Mouse (Mus musculus) lung, adult 2 months (tissue): ENCODE data around the gene F8a.

Source experiments
- CTCF ChIP-seq: fragments of 200-500 bp; IDR thresholded peaks from 2 replicates; pipeline ENCODE4 v1.5.1; 2011; ENCODE audit warnings: mild to moderate bottlenecking, low read length, control low read depth; ENCODE audit not compliant: insufficient read depth
- POLR2A ChIP-seq: fragments of 200-500 bp; IDR thresholded peaks from 2 replicates; pipeline ENCODE4 v1.6.1; 2011; ENCODE audit warnings: low read depth, mild to moderate bottlenecking, control low read depth, low read length, borderline replicate concordance; ENCODE audit errors: extremely low read depth

DNA sequence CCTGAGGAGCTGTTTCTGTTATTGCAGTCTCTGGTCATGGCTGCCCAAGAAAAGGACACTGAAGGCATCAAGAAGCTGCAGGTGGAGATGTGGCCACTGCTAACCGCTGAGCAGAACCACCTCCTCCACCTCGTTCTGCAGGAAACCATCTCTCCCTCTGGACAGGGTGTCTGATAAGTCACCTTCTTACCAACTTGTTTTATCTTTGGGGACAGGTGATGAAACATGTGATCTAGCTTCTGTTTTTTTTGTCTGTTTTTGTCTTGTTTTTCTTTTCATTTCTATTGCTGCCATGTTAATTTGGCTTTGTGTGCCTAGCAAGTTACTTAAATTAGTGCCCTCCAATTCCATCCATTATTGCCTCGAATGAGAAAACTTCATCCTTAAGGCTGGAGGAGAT is 1.2 kb downstream of the F8a start:
- TF ChIP-seq CTCF (no peak), POLR2A (no peak)
